Mouse (Mus musculus): Measurements from ENCODE around the gene Banf2.

DNA sequence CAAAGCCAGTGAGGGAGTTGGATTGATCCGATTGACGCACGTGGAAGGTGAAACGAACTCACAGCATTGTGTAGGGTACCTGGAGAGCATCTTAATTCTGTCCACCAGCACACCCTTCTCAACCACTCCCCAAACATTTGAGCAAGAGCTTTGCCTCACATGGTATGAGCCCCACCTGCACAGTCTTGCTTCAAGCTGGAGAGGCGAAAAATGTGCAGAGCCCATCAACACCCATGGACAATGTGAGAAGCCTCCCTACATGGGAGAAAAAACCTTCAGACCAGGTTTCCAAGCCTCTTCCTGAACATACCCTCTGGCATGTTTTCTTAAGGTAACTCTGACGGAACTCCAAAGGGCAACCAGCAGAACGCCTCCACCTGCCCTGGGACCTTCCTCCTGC lies 2.1 kb upstream of the Banf2 start:
- TF ChIP-seq CTCF (IDR thresholded peaks at IDR 0.05; ENCODE audit: extremely low read depth, insufficient read length, insufficient replicate concordance, low read depth, low read length) (no peak), POLR2A (IDR thresholded peaks at IDR 0.05; ENCODE audit: low read depth, low read length) (no peak)
